Mouse (Mus musculus): ENCODE results near the gene Thbs3. TPM values are rescaled to one million over a fixed set of nuclear protein-coding genes. Genes with fewer than 3 reads are reported as not detected.

The Thbs3 gene
- polyA plus RNA-seq, 1 experiment from 2014 or later = 26.8 TPM

GRCm38 (mm10) chr3:89221167-89221566, 6.2 kb downstream of the Thbs3 start:
- Histone ChIP-seq H3K27ac (no peak overlapping the region), H3K4me1 (peaks cover 34% of the 10 kb centered on the region), H3K4me3 (no peak overlapping the region), H3K36me3 (peaks cover 43% of the 10 kb centered on the region), H3K27me3 (ENCODE audit: low read depth, poor library complexity, severe bottlenecking) (peaks cover 17% of the 10 kb centered on the region), H3K9me3 (replicated peaks) (no peaks in the 10 kb centered on the region)
- 49% methylated on average over 5 of the region's 5 CpGs for WGBS
- DNase-seq (ENCODE audit: low spot score) = no peak

GRCm38 (mm10) chr3:89224796-89225195, 9.8 kb downstream of the Thbs3 start:
- Histone ChIP-seq H3K27ac (no peak overlapping the region), H3K4me3 (no peak overlapping the region), H3K27me3 (ENCODE audit: low read depth, poor library complexity, severe bottlenecking) (peaks cover 39% of the 10 kb centered on the region), H3K4me1 (peaks cover 52% of the 10 kb centered on the region), H3K36me3 (peaks cover 40% of the 10 kb centered on the region), H3K9me3 (replicated peaks) (no peaks in the 10 kb centered on the region)
- 81% methylated on average over 11 of the region's 11 CpGs for WGBS
- no peak for DNase-seq (ENCODE audit: low spot score)

GRCm38 (mm10) chr3:89225321-89225815, 10.4 kb downstream of the Thbs3 start:
- Histone ChIP-seq H3K4me1 (peaks cover 50% of the 10 kb centered on the region), H3K36me3 (peaks cover 40% of the 10 kb centered on the region), H3K27me3 (ENCODE audit: low read depth, poor library complexity, severe bottlenecking) (peaks cover 45% of the 10 kb centered on the region), H3K27ac (peak overlapping the region; percentile 87; the same call in 1 of the 2 replicates), H3K9me3 (replicated peaks) (no peaks in the 10 kb centered on the region), H3K4me3 (peak overlapping the region; percentile 66)
- no peak for DNase-seq (ENCODE audit: low spot score)
- WGBS = 54% methylated on average over 12 of the region's 12 CpGs

- peak overlapping the region; percentile 66 for H3K4me3 ChIP-seq
- H3K4me1 ChIP-seq = peaks cover 48% of the 10 kb centered on the region
- DNase-seq (ENCODE audit: low spot score) = no peak
- WGBS = 36% methylated on average over 4 of the region's 4 CpGs
- peaks cover 50% of the 10 kb centered on the region for H3K27me3 ChIP-seq (ENCODE audit: low read depth, poor library complexity, severe bottlenecking)
- no peaks in the 10 kb centered on the region for H3K9me3 ChIP-seq (replicated peaks)
- H3K36me3 ChIP-seq = peaks cover 40% of the 10 kb centered on the region
- H3K27ac ChIP-seq = peak overlapping the region; percentile 87
These were observed 10.9 kb downstream of the Thbs3 start for GRCm38 (mm10) chr3:89225918-89226317.

- 15% methylated on average over 11 of the region's 11 CpGs for WGBS
- peaks cover 44% of the 10 kb centered on the region for H3K4me1 ChIP-seq
- H3K27ac ChIP-seq = peak overlapping the region; percentile 87
- peak overlapping the region; percentile 66 for H3K4me3 ChIP-seq
- no peaks in the 10 kb centered on the region for H3K9me3 ChIP-seq (replicated peaks)
- H3K27me3 ChIP-seq (ENCODE audit: low read depth, poor library complexity, severe bottlenecking) = peaks cover 54% of the 10 kb centered on the region
- H3K36me3 ChIP-seq = peaks cover 35% of the 10 kb centered on the region
- no peak for DNase-seq (ENCODE audit: low spot score)
These were observed 11.4 kb downstream of the Thbs3 start for GRCm38 (mm10) chr3:89226361-89226760.

GRCm38 (mm10) chr3:89226900-89227299, 11.9 kb downstream of the Thbs3 start, which contains the start of gene Mtx1:
Gene Mtx1 (minus strand): TSS chr3:89227088.
- H3K4me1 ChIP-seq = peaks cover 45% of the 10 kb centered on the region
- H3K4me3 ChIP-seq = peak within 1 kb of the TSS; percentile 66
- H3K27ac ChIP-seq = peak within 1 kb of the TSS; percentile 87
- no peak for DNase-seq (ENCODE audit: low spot score)
- H3K36me3 ChIP-seq = peaks cover 30% of the 10 kb centered on the region
- H3K9me3 ChIP-seq (replicated peaks) = no peaks in the 10 kb centered on the region
- WGBS = under 1% methylated on average over 21 of the region's 21 CpGs
- H3K27me3 ChIP-seq (ENCODE audit: low read depth, poor library complexity, severe bottlenecking) = peaks cover 60% of the 10 kb centered on the region

- Histone ChIP-seq H3K9me3 (replicated peaks) (no peaks in the 10 kb centered on the region), H3K4me1 (peaks cover 50% of the 10 kb centered on the region), H3K27me3 (ENCODE audit: low read depth, poor library complexity, severe bottlenecking) (peaks cover 61% of the 10 kb centered on the region), H3K36me3 (peaks cover 27% of the 10 kb centered on the region), H3K4me3 (peak overlapping the region; percentile 66), H3K27ac (peak overlapping the region; percentile 87)
- WGBS = 4% methylated on average over 41 of the region's 41 CpGs
- peak; percentile 93 for DNase-seq (ENCODE audit: low spot score)
These were observed 12.6 kb downstream of the Thbs3 start for GRCm38 (mm10) chr3:89227307-89228179.

GRCm38 (mm10) chr3:89228180-89228549, 13.2 kb downstream of the Thbs3 start:
- H3K4me3 ChIP-seq = peak overlapping the region; percentile 66
- DNase-seq (ENCODE audit: low spot score) = peak; percentile 95
- peaks cover 50% of the 10 kb centered on the region for H3K4me1 ChIP-seq
- peaks cover 66% of the 10 kb centered on the region for H3K27me3 ChIP-seq (ENCODE audit: low read depth, poor library complexity, severe bottlenecking)
- WGBS = 0% methylated on average over 20 of the region's 20 CpGs
- H3K36me3 ChIP-seq = peaks cover 23% of the 10 kb centered on the region
- H3K27ac ChIP-seq = peak overlapping the region; percentile 87
- no peaks in the 10 kb centered on the region for H3K9me3 ChIP-seq (replicated peaks)

GRCm38 (mm10) chr3:89228836-89229235, 13.9 kb downstream of the Thbs3 start, which contains the start of gene Muc1:
Gene Muc1 (plus strand): TSS chr3:89229057.
- Histone ChIP-seq H3K27me3 (ENCODE audit: low read depth, poor library complexity, severe bottlenecking) (peaks cover 66% of the 10 kb centered on the region), H3K4me1 (peaks cover 50% of the 10 kb centered on the region)
- no peak for DNase-seq (ENCODE audit: low spot score)

GRCm38 (mm10) chr3:89229276-89229675, 14.3 kb downstream of the Thbs3 start:
- WGBS = 61% methylated on average over 4 of the region's 4 CpGs
- DNase-seq (ENCODE audit: low spot score) = no peak
- no peaks in the 10 kb centered on the region for H3K9me3 ChIP-seq (replicated peaks)
- H3K36me3 ChIP-seq = peaks cover 12% of the 10 kb centered on the region
- H3K27ac ChIP-seq = no peak overlapping the region
- H3K4me3 ChIP-seq = no peak overlapping the region
- H3K4me1 ChIP-seq = peaks cover 50% of the 10 kb centered on the region
- H3K27me3 ChIP-seq (ENCODE audit: low read depth, poor library complexity, severe bottlenecking) = peaks cover 66% of the 10 kb centered on the region

More at GRCm38 (mm10) chr3:89228836-89229235, 13.9 kb downstream of the Thbs3 start, which contains the start of gene Muc1:
- H3K4me3 ChIP-seq = peak within 1 kb of the TSS; percentile 66
- H3K36me3 ChIP-seq = peaks cover 16% of the 10 kb centered on the region
- peak within 1 kb of the TSS; percentile 87 for H3K27ac ChIP-seq
- H3K9me3 ChIP-seq (replicated peaks) = no peaks in the 10 kb centered on the region
- WGBS = 16% methylated on average over 10 of the region's 10 CpGs

GRCm38 (mm10) chr3:89230561-89230960, 15.6 kb downstream of the Thbs3 start:
- DNase-seq (ENCODE audit: low spot score) = no peak
- Histone ChIP-seq H3K36me3 (peaks cover 7% of the 10 kb centered on the region), H3K4me3 (no peak overlapping the region), H3K27me3 (ENCODE audit: low read depth, poor library complexity, severe bottlenecking) (peaks cover 61% of the 10 kb centered on the region), H3K4me1 (peaks cover 41% of the 10 kb centered on the region), H3K27ac (no peak overlapping the region), H3K9me3 (replicated peaks) (no peaks in the 10 kb centered on the region)
- 94% methylated on average over 2 of the region's 2 CpGs for WGBS

- Histone ChIP-seq H3K4me1 (peaks cover 36% of the 10 kb centered on the region), H3K27ac (no peak overlapping the region), H3K9me3 (replicated peaks) (no peaks in the 10 kb centered on the region), H3K27me3 (ENCODE audit: low read depth, poor library complexity, severe bottlenecking) (peaks cover 58% of the 10 kb centered on the region), H3K36me3 (peaks cover 11% of the 10 kb centered on the region), H3K4me3 (no peak overlapping the region)
- no peak for DNase-seq (ENCODE audit: low spot score)
- 76% methylated on average over 7 of the region's 7 CpGs for WGBS
These were observed 16.4 kb downstream of the Thbs3 start for GRCm38 (mm10) chr3:89231345-89231744.

GRCm38 (mm10) chr3:89231772-89232275, 16.8 kb downstream of the Thbs3 start:
- H3K4me3 ChIP-seq = no peak overlapping the region
- no peak for DNase-seq (ENCODE audit: low spot score)
- WGBS = 75% methylated on average over 16 of the region's 16 CpGs
- H3K27ac ChIP-seq = no peak overlapping the region
- H3K9me3 ChIP-seq (replicated peaks) = no peaks in the 10 kb centered on the region
- peaks cover 57% of the 10 kb centered on the region for H3K27me3 ChIP-seq (ENCODE audit: low read depth, poor library complexity, severe bottlenecking)
- H3K36me3 ChIP-seq = peaks cover 16% of the 10 kb centered on the region
- H3K4me1 ChIP-seq = peaks cover 31% of the 10 kb centered on the region

All from limb, embryonic 10.5 days (tissue).